Mouse (Mus musculus) lung, postnatal 4 days (tissue): ENCODE results near the gene Slc25a25.

Source experiments
- DNase-seq, 2 experiments: peaks; one replicate each; pipeline ENCODE4 v3.0.0; 2021

Gene Slc25a25

GRCm38 (mm10) chr2:32458300-32458699 is 7.1 kb upstream of the Slc25a25 start:
- DNase-seq, result peak; percentile 38 to 50

GRCm38 (mm10) chr2:32455101-32455500 is 3.9 kb upstream of the Slc25a25 start:
- peak; percentile 39 to 74 for DNase-seq

- no peak for DNase-seq
Measured at GRCm38 (mm10) chr2:32454633-32455032, 3.4 kb upstream of the Slc25a25 start.

GRCm38 (mm10) chr2:32453641-32454303 is 2.5 kb upstream of the Slc25a25 start:
- DNase-seq, result no peak

- DNase-seq, result peak in 1 of 2 experiments; percentile 51
Measured at GRCm38 (mm10) chr2:32452441-32452971, 1.3 kb upstream of the Slc25a25 start.

- peak; percentile 99 for DNase-seq
Measured at GRCm38 (mm10) chr2:32451870-32452372, 676 bp upstream of the Slc25a25 start.

- DNase-seq, result no peak
Measured at GRCm38 (mm10) chr2:32449761-32450754, 1.2 kb downstream of the Slc25a25 start, which contains the start of gene Naif1. TSS of gene Naif1 (plus strand) at chr2:32450457.

GRCm38 (mm10) chr2:32448480-32448879 is 2.8 kb downstream of the Slc25a25 start:
- DNase-seq, result no peak

- peak; percentile 65 to 67 for DNase-seq
Measured at GRCm38 (mm10) chr2:32447264-32447936, 3.8 kb downstream of the Slc25a25 start.

- DNase-seq, result no peak
Measured at GRCm38 (mm10) chr2:32445535-32445934, 5.7 kb downstream of the Slc25a25 start.

GRCm38 (mm10) chr2:32441550-32441949 is 9.7 kb downstream of the Slc25a25 start:
- DNase-seq, result no peak

GRCm38 (mm10) chr2:32440632-32441031 is 10.6 kb downstream of the Slc25a25 start:
- DNase-seq, result no peak

- peak in 1 of 2 experiments; percentile 39 for DNase-seq
Measured at GRCm38 (mm10) chr2:32440164-32440563, 11.1 kb downstream of the Slc25a25 start.

- no peak for DNase-seq
Measured at GRCm38 (mm10) chr2:32439177-32439576, 12.1 kb downstream of the Slc25a25 start.

GRCm38 (mm10) chr2:32438733-32439132 is 12.5 kb downstream of the Slc25a25 start:
- no peak for DNase-seq

GRCm38 (mm10) chr2:32437612-32438166 is 13.6 kb downstream of the Slc25a25 start:
- DNase-seq, result no peak

- peak; percentile 66 to 78 for DNase-seq
Measured at GRCm38 (mm10) chr2:32436686-32437372, 14.4 kb downstream of the Slc25a25 start.

GRCm38 (mm10) chr2:32430701-32431676 is 20.3 kb downstream of the Slc25a25 start:
- DNase-seq, result peak; percentile 70 to 77

GRCm38 (mm10) chr2:32429215-32429891 is 21.9 kb downstream of the Slc25a25 start:
- no peak for DNase-seq

- DNase-seq, result peak; percentile 57 to 59
Measured at GRCm38 (mm10) chr2:32428262-32428722, 23.0 kb downstream of the Slc25a25 start.
